Mouse (Mus musculus) forebrain, postnatal 0 days (tissue): ENCODE results near the gene Gm11758. TPM values are rescaled to one million over a fixed set of nuclear protein-coding genes. Genes with fewer than 3 reads are reported as not detected.
"Not testable (repeated sequence)": the region's sequence is repeated elsewhere in the genome, so short reads cannot be mapped to it uniquely, and the experiment has no call there.

Source experiments
- ATAC-seq: fragments of 200-750 bp; cut with Nextera tagmentation; 2 replicates; pipeline ENCODE4 v1.8.0; 2017; ENCODE audit warnings: mild to moderate bottlenecking, moderate library complexity
- DNase-seq: peaks from one replicate; pipeline ENCODE4 v3.0.0-alpha.2; 2015
- H3K27ac ChIP-seq: fragments of 300-500 bp; sonication (generic); 2 replicates; pipeline ENCODE4 v1.5.1; 2014; ENCODE audit warnings: low read depth, mild to moderate bottlenecking, antibody characterized with exemption, low read length, moderate library complexity, mixed read lengths
- H3K27me3 ChIP-seq: fragments of 300-500 bp; sonication (generic); 2 replicates; pipeline ENCODE4 v1.6.1; 2014; ENCODE audit warnings: mild to moderate bottlenecking, low read length, mixed read lengths; ENCODE audit not compliant: insufficient read depth
- H3K36me3 ChIP-seq: fragments of 300-500 bp; sonication (generic); 2 replicates; pipeline ENCODE4 v1.6.1; 2014; ENCODE audit warnings: mild to moderate bottlenecking, moderate library complexity; ENCODE audit not compliant: insufficient read depth
- H3K4me1 ChIP-seq: fragments of 300-500 bp; sonication (generic); 2 replicates; pipeline ENCODE4 v1.6.1; 2014; ENCODE audit warnings: antibody characterized with exemption; ENCODE audit not compliant: insufficient read depth
- H3K4me2 ChIP-seq: fragments of 300-500 bp; sonication (generic); 2 replicates; pipeline ENCODE4 v1.6.1; 2014; ENCODE audit warnings: low read depth, mild to moderate bottlenecking, moderate library complexity
- H3K4me3 ChIP-seq: fragments of 300-500 bp; sonication (generic); 2 replicates; pipeline ENCODE4 v1.5.1; 2014; ENCODE audit warnings: low read depth, low read length, mixed read lengths
- H3K9ac ChIP-seq: fragments of 300-500 bp; sonication (generic); 2 replicates; pipeline ENCODE4 v1.6.1; 2014; ENCODE audit warnings: mild to moderate bottlenecking
- H3K9me3 ChIP-seq: fragments of 300-500 bp; sonication (generic); 2 replicates; pipeline ENCODE4 v1.6.1; 2016; ENCODE audit warnings: low read length
- CTCF ChIP-seq: sonication (generic); IDR thresholded peaks from 2 replicates; pipeline ENCODE4 v1.5.1; 2016; ENCODE audit warnings: antibody characterized with exemption, control low read depth, low read depth
- WGBS: fragments of 180-500 bp; shearing (Covaris S2); extraction: QIAGEN DNeasy Blood & Tissue Kit; methylation state at CpG from one replicate; pipeline ENCODE4 v1.1.7; 2014; 5-methylcytosine and 5-hydroxymethylcytosine counted together
- polyA plus RNA-seq: library from polyadenylated mRNA; unstranded; fragments of >200 nt; fragmentation: Nextera tagmentation; extraction: Ambion mirVana; gene quantifications from 2 replicates; pipeline ENCODE4 v1.2.1, GENCODE M21; 2015
- total RNA-seq: library from RNA; depleted of rRNA; stranded (reverse); fragments of >200 nt; gene quantifications from 2 replicates; pipeline ENCODE4 v1.2.3, GENCODE M21; 2014; rRNA removed

The Gm11758 gene
- total RNA-seq (not detected in 2 replicates), polyA plus RNA-seq (not detected in 2 replicates)

GRCm38 (mm10) chr4:73876166-73876565 lies at the start of gene Gm11758:
Gene Gm11758, minus strand, starts transcription at chr4:73876266.
- H3K4me3 ChIP-seq, ATAC-seq, H3K9me3 ChIP-seq, H3K4me2 ChIP-seq, H3K36me3 ChIP-seq, H3K4me1 ChIP-seq, H3K27me3 ChIP-seq, DNase-seq, H3K27ac ChIP-seq, H3K9ac ChIP-seq: not testable (repeated sequence)
- WGBS, result no CpG with 5 or more reads among the region's 4 CpGs

GRCm38 (mm10) chr4:73920660-73921059 lies 44.6 kb upstream of the Gm11758 start, which contains the start of gene Gm11756:
Gene Gm11756, minus strand, starts transcription at chr4:73920760.
- 85% methylated on average over 6 of the region's 6 CpGs for WGBS
- not testable (repeated sequence) for H3K27me3 ChIP-seq, DNase-seq, H3K36me3 ChIP-seq, H3K4me3 ChIP-seq, H3K9ac ChIP-seq, H3K9me3 ChIP-seq, H3K4me2 ChIP-seq, H3K27ac ChIP-seq, H3K4me1 ChIP-seq, ATAC-seq

GRCm38 (mm10) chr4:73905853-73906252 lies 29.8 kb upstream of the Gm11758 start, which contains the start of gene Gm13871:
Gene Gm13871, minus strand, starts transcription at chr4:73905953.
- not testable (repeated sequence) for H3K4me3 ChIP-seq, H3K27me3 ChIP-seq

GRCm38 (mm10) chr4:73891012-73891411 lies 14.9 kb upstream of the Gm11758 start, which contains the start of gene Gm11757:
Gene Gm11757, minus strand, starts transcription at chr4:73891112.
- not testable (repeated sequence) for H3K36me3 ChIP-seq, DNase-seq, ATAC-seq, H3K27ac ChIP-seq, H3K4me3 ChIP-seq, H3K9ac ChIP-seq, H3K27me3 ChIP-seq, H3K4me1 ChIP-seq, H3K4me2 ChIP-seq, H3K9me3 ChIP-seq
- no CpG with 5 or more reads among the region's 4 CpGs for WGBS

More at GRCm38 (mm10) chr4:73905853-73906252, 29.8 kb upstream of the Gm11758 start, which contains the start of gene Gm13871:
- not testable (repeated sequence) for H3K27ac ChIP-seq, H3K9me3 ChIP-seq, H3K36me3 ChIP-seq, ATAC-seq, H3K4me2 ChIP-seq, H3K9ac ChIP-seq, DNase-seq, H3K4me1 ChIP-seq
- WGBS, result no CpG with 5 or more reads among the region's 4 CpGs

GRCm38 (mm10) chr4:73826587-73826986 lies 49.5 kb downstream of the Gm11758 start:
- no peak overlapping the region for H3K27ac ChIP-seq
- no peak overlapping the region for H3K4me3 ChIP-seq
- H3K27me3 ChIP-seq, result no peaks in the 10 kb centered on the region
- H3K4me1 ChIP-seq, result no peaks in the 10 kb centered on the region
- no peak overlapping the region for H3K9ac ChIP-seq
- H3K36me3 ChIP-seq, result no peaks in the 10 kb centered on the region
- no peaks in the 10 kb centered on the region for H3K9me3 ChIP-seq
- no peak for TF ChIP-seq CTCF
- H3K4me2 ChIP-seq, result no peak overlapping the region
- no peak for DNase-seq
- ATAC-seq, result no peak
- WGBS, result 85% methylated on average over 3 of the region's 3 CpGs

Other genes with a start within 250 kb of the Gm11758 start
- not detected in 2 replicates for gene Gm11236, start 238.1 kb downstream of the Gm11758 start, total RNA-seq
- not detected in 2 replicates for gene Gm11236, start 238.1 kb downstream of the Gm11758 start, polyA plus RNA-seq
- not detected in 2 replicates for gene Gm11239, start 207.9 kb downstream of the Gm11758 start, total RNA-seq
- gene Gm11239, start 207.9 kb downstream of the Gm11758 start, polyA plus RNA-seq, result not detected in 2 replicates
- gene Gm428, start 192.8 kb downstream of the Gm11758 start, total RNA-seq, result not detected in 2 replicates
- not detected in 2 replicates for gene Gm428, start 192.8 kb downstream of the Gm11758 start, polyA plus RNA-seq
- 1.1 and 1.2 TPM in 2 replicates for gene Rasef, start 85.3 kb downstream of the Gm11758 start, total RNA-seq
- gene Rasef, start 85.3 kb downstream of the Gm11758 start, polyA plus RNA-seq, result 0.18 and 0.24 TPM in 2 replicates
- gene Gm11757, start 14.8 kb upstream of the Gm11758 start, total RNA-seq, result not detected in 2 replicates
- not detected in 2 replicates for gene Gm11757, start 14.8 kb upstream of the Gm11758 start, polyA plus RNA-seq
- not detected in 2 replicates for gene Gm13871, start 29.7 kb upstream of the Gm11758 start, total RNA-seq
- gene Gm13871, start 29.7 kb upstream of the Gm11758 start, polyA plus RNA-seq, result not detected in 2 replicates
- gene Gm11756, start 44.5 kb upstream of the Gm11758 start, total RNA-seq, result not detected in 2 replicates
- gene Gm11756, start 44.5 kb upstream of the Gm11758 start, polyA plus RNA-seq, result not detected in 2 replicates
- gene 2310002L09Rik, start 74.6 kb upstream of the Gm11758 start, total RNA-seq, result not detected in 2 replicates
- gene 2310002L09Rik, start 74.6 kb upstream of the Gm11758 start, polyA plus RNA-seq, result not detected in 2 replicates
- gene Frmd3, start 137.2 kb upstream of the Gm11758 start, total RNA-seq, result 28.1 and 32.9 TPM in 2 replicates
- gene Frmd3, start 137.2 kb upstream of the Gm11758 start, polyA plus RNA-seq, result 20.4 and 29.7 TPM in 2 replicates